Mouse (Mus musculus) embryo, embryonic 10.5 days (tissue): Measurements from ENCODE around the gene Nbr1.
"Not testable (repeated sequence)": the region's sequence is repeated elsewhere in the genome, so short reads cannot be mapped to it uniquely, and the experiment has no call there.

Source experiments
- DNase-seq: peaks from one replicate; pipeline ENCODE4 v3.0.0-alpha.2; 2015; ENCODE audit warnings: low spot score

The Nbr1 gene

DNA sequence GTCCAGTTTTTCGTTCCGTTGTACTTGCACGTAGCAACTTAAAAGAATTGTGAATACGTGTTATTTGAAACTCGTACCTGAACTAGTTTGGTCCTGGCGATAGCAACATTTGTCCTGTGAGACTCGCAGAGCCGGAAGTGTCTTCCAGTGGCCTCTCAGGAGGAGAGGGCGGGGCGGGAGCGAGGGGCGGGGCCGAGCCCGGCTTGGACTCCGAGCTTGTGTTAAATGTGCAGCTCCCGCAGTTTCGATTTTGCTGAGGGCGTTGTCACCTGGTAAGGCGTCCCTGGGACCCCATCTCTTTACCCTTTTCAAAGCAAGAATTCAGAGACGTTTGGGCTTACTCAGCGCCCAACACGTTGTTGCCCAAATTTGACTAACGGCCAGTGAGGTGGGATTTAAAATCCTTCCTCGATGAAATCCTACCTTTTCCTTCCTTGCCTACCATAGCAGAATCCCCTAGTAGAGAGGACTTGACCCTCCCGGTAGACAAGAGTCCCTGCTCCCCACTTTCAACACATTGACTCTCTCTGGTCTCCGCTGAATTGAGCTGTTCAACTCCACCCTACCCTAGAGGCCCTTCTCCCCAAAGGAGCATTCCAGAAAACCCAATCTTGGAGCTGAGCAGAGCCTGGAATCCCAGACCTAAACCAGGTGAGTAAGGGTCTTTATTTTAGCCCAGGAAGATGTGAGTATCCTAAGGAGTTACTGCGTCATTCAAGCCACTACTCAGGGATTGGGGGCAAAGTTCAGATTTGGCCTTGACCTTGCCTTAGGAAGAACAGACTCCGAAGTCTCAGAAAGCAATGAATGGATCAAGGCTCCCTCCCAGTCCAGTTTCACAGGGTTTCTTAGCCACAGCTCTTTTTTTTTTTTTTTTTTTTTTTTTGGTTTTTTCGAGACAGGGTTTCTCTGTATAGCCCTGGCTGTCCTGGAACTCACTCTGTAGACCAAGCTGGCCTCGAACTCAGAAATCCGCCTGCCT lies 30.4 kb downstream of the Nbr1 start, which contains the start of gene Tmem106a:
TSS of gene Tmem106a (plus strand) at position 189 of the 982 bp plus-strand sequence.
- DNase-seq, result peak; percentile 83

DNA sequence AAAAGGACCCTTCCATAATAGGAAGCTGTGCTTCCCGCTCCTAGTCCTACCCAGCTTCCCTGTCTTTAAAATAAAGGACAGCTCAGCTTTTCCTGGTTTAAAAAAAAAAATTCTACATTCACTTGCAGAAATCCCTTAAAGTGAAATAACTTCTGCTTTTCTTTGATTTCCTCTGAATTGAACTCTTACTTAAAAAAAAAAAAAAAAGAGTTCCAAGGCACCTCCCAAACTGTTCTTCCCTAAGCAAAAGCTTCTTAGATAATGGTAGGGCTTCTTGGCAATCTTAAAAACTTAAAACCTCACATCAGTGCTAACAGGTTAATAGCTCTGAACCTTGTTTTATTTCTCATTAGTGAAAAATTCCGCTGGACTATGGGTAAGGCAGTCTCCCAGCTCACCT lies 31.3 kb downstream of the Nbr1 start:
- no peak for DNase-seq

DNA sequence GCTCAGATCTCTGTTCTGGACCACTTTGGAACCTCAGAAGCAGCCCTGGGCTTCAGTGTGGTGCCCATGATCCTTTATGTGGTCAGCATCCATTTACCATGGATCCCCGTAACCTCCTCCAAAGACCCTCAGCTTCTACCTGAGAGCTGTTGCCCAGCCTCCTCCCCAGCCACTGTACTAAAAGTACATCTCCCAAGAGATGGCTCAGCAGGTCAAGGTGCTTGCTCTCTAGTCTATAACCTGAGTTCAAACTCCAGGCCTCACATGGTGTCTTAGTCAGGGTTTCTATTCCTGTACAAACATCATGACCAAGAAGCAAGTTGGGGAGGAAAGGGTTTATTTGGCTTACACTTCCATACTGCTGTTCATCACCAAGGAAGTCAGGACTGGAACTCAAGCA lies 33.1 kb downstream of the Nbr1 start:
- not testable (repeated sequence) for DNase-seq

DNA sequence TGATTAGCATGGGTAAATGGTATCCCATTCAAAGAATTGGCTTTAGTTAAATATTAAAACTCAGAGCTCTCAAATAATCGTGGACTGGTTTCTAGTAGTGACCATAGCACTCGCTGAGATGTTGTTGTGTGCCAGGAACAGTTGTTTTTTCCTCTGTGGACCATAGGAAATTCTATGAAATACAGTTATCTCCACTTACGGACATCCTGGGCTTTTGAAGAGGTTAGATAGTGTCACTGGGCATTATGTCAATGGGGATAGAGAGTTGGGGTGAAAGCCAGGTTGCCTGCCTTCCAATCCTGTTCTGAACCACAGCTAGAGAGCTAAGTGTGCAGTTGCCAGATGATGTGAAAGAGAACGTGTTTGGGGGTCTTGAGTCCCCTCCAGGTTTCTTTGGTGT lies 33.9 kb downstream of the Nbr1 start:
- no peak for DNase-seq

- no peak for DNase-seq
Observed at GRCm38 (mm10) chr11:101587676-101588075, 35.7 kb downstream of the Nbr1 start.

DNA sequence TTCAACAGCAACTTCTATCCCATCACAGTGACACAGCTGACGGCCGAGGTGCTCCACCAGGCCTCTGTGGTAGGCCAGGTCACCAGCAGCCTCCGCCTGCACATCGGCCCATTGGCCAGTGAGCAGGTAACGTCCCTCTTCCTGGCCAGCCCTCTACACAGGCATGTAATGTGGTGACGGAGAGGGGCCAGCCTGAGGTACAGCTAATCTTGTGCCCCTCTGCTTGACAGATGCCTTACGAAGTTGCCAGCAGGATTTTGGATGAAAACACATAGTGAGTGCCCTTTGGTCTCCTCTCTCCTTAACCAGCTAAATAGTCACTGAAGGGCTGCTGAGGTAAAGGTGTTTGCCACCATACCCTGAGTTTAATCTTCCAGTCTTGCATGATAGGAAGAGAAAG lies 36.9 kb downstream of the Nbr1 start:
- no peak for DNase-seq

DNA sequence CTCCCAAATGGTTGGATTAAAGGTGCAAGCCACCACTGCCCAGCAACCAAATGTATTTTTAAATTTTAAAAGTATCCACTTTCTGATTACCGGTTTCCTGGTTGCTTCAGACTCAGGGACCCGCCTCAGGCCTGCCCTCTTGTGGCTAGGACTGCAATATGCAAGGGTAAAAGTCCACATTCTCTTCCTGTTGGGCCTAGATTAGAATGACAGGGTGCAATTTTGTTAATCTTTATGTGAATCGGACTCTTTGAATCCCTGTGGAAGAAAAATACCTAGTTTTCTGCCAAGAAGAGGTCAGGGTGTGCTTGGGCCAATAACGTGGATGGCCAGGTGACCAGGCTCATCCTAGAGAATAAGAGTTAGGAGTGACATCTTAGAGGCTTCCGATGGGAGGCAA lies 37.5 kb downstream of the Nbr1 start:
- peak; percentile 78 for DNase-seq

- DNase-seq, result no peak
Observed at GRCm38 (mm10) chr11:101589989-101590624, 38.2 kb downstream of the Nbr1 start.

DNA sequence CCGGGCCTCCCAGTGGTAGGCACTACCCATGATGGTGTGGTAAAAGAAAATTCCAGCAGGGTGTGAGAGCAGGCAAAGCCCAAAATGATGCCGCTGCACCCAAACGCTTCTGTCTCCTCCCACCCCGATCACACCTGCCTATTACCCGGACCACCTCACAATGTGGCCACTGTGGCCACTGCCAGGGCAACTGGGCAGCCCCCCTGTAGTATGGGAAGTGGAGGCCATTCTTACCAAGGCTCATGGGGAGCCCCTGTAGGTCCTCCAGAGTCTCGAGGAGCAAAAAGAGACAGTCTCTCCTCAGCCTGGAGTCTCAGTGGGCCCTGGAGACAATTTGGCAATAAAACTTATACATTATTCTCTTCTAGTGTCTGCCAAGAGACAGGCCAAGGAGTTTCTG lies 47.2 kb downstream of the Nbr1 start, which contains the start of gene Gm11634:
TSS of gene Gm11634 (minus strand) at position 101 of the 400 bp plus-strand sequence.
- no peak for DNase-seq

DNA sequence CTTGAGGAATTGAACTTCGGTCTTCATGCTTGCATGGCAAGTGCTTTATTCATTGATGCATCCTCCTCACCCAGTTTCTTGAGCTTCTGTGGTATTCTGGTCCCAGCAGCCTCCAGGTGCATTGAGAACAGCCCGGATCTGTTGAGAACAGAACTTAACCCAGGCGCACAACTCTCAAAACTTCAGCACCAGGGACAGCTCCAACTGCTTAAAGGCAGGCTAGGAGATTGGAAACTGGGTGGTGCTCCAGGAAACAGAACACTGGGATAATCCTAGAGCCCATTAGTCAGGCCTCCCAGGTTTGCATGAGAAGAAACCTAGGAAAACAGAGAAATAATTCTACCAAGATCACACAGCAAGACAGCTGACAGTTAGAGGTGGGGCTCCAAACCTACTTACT lies 50.5 kb downstream of the Nbr1 start:
- peak; percentile 89 for DNase-seq

DNA sequence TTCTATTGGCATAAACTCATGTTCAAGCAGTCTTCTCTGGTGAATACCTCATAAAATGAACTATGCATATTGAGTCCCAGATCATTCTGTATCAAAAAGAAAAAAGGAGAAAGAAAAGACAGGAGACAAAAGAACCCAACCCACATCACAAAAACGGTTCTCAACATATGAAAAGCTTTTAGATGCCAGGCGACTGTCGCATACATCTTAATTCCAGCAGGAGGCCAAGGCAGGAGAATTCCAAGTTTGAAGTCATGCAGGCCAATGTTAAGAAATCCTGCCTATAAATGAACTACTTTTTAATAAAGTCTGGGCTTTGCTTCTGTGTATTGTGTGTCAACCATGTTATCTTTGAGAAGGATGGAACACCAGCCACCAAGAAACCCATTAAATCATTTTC lies 52.2 kb downstream of the Nbr1 start:
- no peak for DNase-seq

- peak; percentile 89 for DNase-seq
Observed at GRCm38 (mm10) chr11:101604531-101605453, 52.8 kb downstream of the Nbr1 start.

DNA sequence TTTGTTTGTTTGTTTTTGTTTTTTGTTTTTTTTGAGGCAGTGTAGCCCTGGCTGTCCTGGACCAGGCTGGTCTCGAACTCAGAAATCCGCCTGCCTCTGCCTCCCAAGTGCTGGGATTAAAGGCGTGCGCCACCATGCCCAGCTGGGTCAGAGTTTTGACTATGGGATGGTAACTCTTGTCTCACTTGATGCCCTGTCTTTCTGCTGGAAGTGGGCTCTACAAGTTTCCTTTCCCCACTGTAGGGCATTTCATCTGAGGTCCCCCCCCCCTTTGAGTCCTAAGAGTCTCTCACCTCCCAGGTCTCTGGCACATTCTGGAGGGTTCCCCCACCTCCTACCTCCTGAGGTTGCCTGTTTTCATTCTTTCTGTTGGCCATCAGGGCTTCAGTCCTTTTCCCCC lies 55.2 kb downstream of the Nbr1 start:
- not testable (repeated sequence) for DNase-seq

DNA sequence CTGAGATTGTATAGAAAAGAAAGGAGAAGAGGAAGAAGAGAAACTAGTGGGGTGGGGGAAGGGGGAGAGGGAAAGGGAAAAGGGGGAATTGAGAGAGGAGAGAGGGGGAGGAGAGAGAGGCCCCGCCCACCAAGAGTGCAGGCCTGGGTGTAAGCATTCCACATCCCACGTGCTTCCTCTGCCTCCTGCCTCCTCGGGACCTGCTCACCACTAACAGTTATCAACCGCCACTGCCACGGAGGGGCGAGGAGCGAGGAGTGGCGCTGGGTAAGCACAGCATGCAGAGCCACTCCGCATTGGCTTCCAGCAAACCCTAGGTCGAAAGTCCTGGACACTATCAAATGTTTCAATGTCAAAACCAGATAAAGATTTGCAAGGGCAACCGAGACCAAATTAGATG lies 58.5 kb downstream of the Nbr1 start:
- peak; percentile 7 for DNase-seq

- no peak for DNase-seq
Observed at GRCm38 (mm10) chr11:101613596-101613995, 61.6 kb downstream of the Nbr1 start.

- no peak for DNase-seq
Observed at GRCm38 (mm10) chr11:101614116-101614515, 62.2 kb downstream of the Nbr1 start.

GRCm38 (mm10) chr11:101615380-101615779 lies 63.4 kb downstream of the Nbr1 start:
- DNase-seq, result no peak

DNA sequence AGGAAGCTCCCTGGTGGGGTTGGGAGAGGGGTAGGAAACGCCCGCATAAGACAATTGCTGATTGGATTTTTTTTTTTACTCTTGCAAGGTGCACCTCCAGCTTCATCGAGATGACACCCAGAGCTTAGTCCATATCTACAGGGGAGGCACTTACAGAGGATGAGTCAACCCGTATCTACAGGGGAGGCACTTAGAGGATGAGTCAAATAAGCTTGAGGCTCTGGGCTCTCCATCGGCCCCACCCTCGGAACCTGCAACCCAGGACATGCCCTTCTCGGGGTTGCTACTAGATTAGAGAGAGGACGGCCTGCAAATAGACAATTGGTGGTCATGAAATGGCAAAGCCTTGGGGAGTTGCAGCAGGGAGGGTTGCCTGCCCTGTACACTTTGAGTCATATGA lies 64.2 kb downstream of the Nbr1 start:
- no peak for DNase-seq

- peak; percentile 35 for DNase-seq
Observed at GRCm38 (mm10) chr11:101616948-101617767, 65.2 kb downstream of the Nbr1 start.

DNA sequence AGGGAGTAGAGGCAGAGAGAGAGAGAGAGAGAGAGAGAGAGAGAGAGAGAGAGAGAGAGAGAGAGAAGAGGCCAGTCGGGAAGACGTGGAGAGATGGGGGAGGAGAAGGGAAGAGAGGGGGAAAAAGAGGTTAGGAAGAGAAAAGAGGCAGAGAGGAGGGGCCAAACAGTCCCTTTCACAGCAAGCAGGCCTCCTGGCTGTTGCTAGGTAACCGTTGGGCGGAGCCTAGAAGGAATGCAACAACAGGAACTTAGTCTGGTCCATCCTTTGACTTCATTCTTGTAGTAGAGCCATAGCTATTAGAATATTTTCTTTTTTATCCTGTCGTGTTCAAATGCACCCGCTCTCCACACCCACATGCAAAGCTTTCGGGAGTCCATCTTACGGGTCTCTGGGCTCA lies 65.9 kb downstream of the Nbr1 start:
- peak; percentile 95 for DNase-seq

GRCm38 (mm10) chr11:101618596-101618995 lies 66.6 kb downstream of the Nbr1 start:
- no peak for DNase-seq
